Mouse (Mus musculus) stomach, embryonic 16.5 days (tissue): ENCODE measurements around the gene Hoxa6. TPM values are rescaled to one million over a fixed set of nuclear protein-coding genes. Genes with fewer than 3 reads are reported as not detected.

Source experiments
- ATAC-seq: fragments of 200-750 bp; cut with Nextera tagmentation; 2 replicates; pipeline ENCODE4 v1.8.0; 2017; ENCODE audit warnings: moderate number of reproducible peaks, moderate TSS enrichment; ENCODE audit not compliant: insufficient read depth, low FRiP score
- H3K27ac ChIP-seq: fragments of 300-500 bp; sonication (generic); 2 replicates; pipeline ENCODE4 v1.5.1; 2014; ENCODE audit warnings: low read length
- H3K27me3 ChIP-seq: fragments of 300-500 bp; sonication (generic); 2 replicates; pipeline ENCODE4 v1.6.1; 2014; ENCODE audit warnings: low read length, control low read depth, mixed read lengths; ENCODE audit not compliant: control insufficient read depth, insufficient read depth
- H3K36me3 ChIP-seq: fragments of 300-500 bp; sonication (generic); 2 replicates; pipeline ENCODE4 v1.6.1; 2014; ENCODE audit warnings: low read length; ENCODE audit not compliant: control insufficient read depth, insufficient read depth
- H3K4me1 ChIP-seq: fragments of 300-500 bp; sonication (generic); 2 replicates; pipeline ENCODE4 v1.6.1; 2014; ENCODE audit warnings: low read length, control low read depth, mixed read lengths; ENCODE audit not compliant: control insufficient read depth, insufficient read depth
- H3K4me2 ChIP-seq: fragments of 300-500 bp; sonication (generic); 2 replicates; pipeline ENCODE4 v1.6.1; 2014; ENCODE audit warnings: low read depth, low read length, mixed read lengths
- H3K4me3 ChIP-seq: fragments of 300-500 bp; sonication (generic); replicated peaks from 2 replicates; pipeline ENCODE4 v1.5.1; 2014; ENCODE audit warnings: mild to moderate bottlenecking, low read length
- H3K9ac ChIP-seq: fragments of 300-500 bp; sonication (generic); 2 replicates; pipeline ENCODE4 v1.6.1; 2014; ENCODE audit warnings: low read length
- H3K9me3 ChIP-seq: fragments of 300-500 bp; sonication (generic); replicated peaks from 2 replicates; pipeline ENCODE4 v1.6.1; 2016; ENCODE audit warnings: low read length, control low read depth; ENCODE audit not compliant: control insufficient read depth
- WGBS: fragments of 180-500 bp; shearing (Covaris S2); extraction: QIAGEN DNeasy Blood & Tissue Kit; methylation state at CpG from one replicate; pipeline ENCODE4 v1.1.7; 2014; 5-methylcytosine and 5-hydroxymethylcytosine counted together
- polyA plus RNA-seq: library from polyadenylated mRNA; unstranded; fragments of >200 nt; fragmentation: Nextera tagmentation; extraction: Ambion mirVana; gene quantifications from 2 replicates; pipeline ENCODE4 v1.2.1, GENCODE M21; 2015

The Hoxa6 gene
- polyA plus RNA-seq, 1 experiment from 2014 or later: 1.3 TPM

- ATAC-seq: peak; percentile 1; the same call in 1 of the 2 replicates
- 11% methylated on average over 17 of the region's 17 CpGs for WGBS
- peak overlapping the region; percentile 65 for H3K4me2 ChIP-seq
- H3K36me3 ChIP-seq: no peaks in the 10 kb centered on the region
- peak overlapping the region; percentile 94 for H3K27ac ChIP-seq
- no peaks in the 10 kb centered on the region for H3K27me3 ChIP-seq
- H3K9ac ChIP-seq: peak overlapping the region; percentile 81
- H3K9me3 ChIP-seq: no peaks in the 10 kb centered on the region
- peak overlapping the region; percentile 61 for H3K4me3 ChIP-seq
- H3K4me1 ChIP-seq: peaks cover 23% of the 10 kb centered on the region
These were observed 45.0 kb downstream of the Hoxa6 start for GRCm38 (mm10) chr6:52163366-52164031.

GRCm38 (mm10) chr6:52162611-52163365 is 45.7 kb downstream of the Hoxa6 start:
- Histone ChIP-seq H3K27ac (peak overlapping the region; percentile 94), H3K4me3 (peak overlapping the region; percentile 61), H3K4me2 (peak overlapping the region; percentile 65), H3K4me1 (peaks cover 23% of the 10 kb centered on the region), H3K9me3 (no peaks in the 10 kb centered on the region), H3K36me3 (no peaks in the 10 kb centered on the region), H3K27me3 (no peaks in the 10 kb centered on the region), H3K9ac (peak overlapping the region; percentile 81)
- 17% methylated on average over 14 of the region's 14 CpGs for WGBS
- no peak for ATAC-seq

GRCm38 (mm10) chr6:52162093-52162380 is 46.5 kb downstream of the Hoxa6 start:
- no peaks in the 10 kb centered on the region for H3K36me3 ChIP-seq
- peak overlapping the region; percentile 55 for H3K9ac ChIP-seq
- no peaks in the 10 kb centered on the region for H3K27me3 ChIP-seq
- no peak for ATAC-seq
- no peaks in the 10 kb centered on the region for H3K9me3 ChIP-seq
- peak overlapping the region; percentile 65 for H3K4me2 ChIP-seq
- H3K4me1 ChIP-seq: peaks cover 23% of the 10 kb centered on the region
- WGBS: 23% methylated on average over 1 of the region's 1 CpGs
- H3K4me3 ChIP-seq: peak overlapping the region; percentile 35
- H3K27ac ChIP-seq: peak overlapping the region; percentile 64

- 16% methylated on average over 8 of the region's 8 CpGs for WGBS
These were observed 47.0 kb downstream of the Hoxa6 start for GRCm38 (mm10) chr6:52161336-52162092.

GRCm38 (mm10) chr6:52160511-52161335 is 47.8 kb downstream of the Hoxa6 start:
- peak overlapping the region; percentile 82 for H3K4me3 ChIP-seq
- H3K36me3 ChIP-seq: no peaks in the 10 kb centered on the region
- peak overlapping the region; percentile 90 for H3K9ac ChIP-seq
- WGBS: 7% methylated on average over 30 of the region's 30 CpGs
- peak overlapping the region; percentile 97 for H3K27ac ChIP-seq
- peaks cover under 1% of the 10 kb centered on the region; the same call in 1 of the 2 replicates for H3K27me3 ChIP-seq
- peak; percentile 14; the same call in 1 of the 2 replicates for ATAC-seq
- H3K4me2 ChIP-seq: peak overlapping the region; percentile 65
- H3K9me3 ChIP-seq: no peaks in the 10 kb centered on the region
- peaks cover 23% of the 10 kb centered on the region for H3K4me1 ChIP-seq

More at GRCm38 (mm10) chr6:52161336-52162092, 47.0 kb downstream of the Hoxa6 start:
- Histone ChIP-seq H3K4me3 (peak overlapping the region; percentile 82), H3K4me2 (peak overlapping the region; percentile 65), H3K27ac (peak overlapping the region; percentile 97), H3K27me3 (no peaks in the 10 kb centered on the region; the same call in 1 of the 2 replicates), H3K9ac (peak overlapping the region; percentile 90), H3K9me3 (no peaks in the 10 kb centered on the region), H3K36me3 (no peaks in the 10 kb centered on the region), H3K4me1 (peaks cover 23% of the 10 kb centered on the region)
- ATAC-seq: no peak

- peak overlapping the region; percentile 65 for H3K4me2 ChIP-seq
- peak overlapping the region; percentile 97 for H3K27ac ChIP-seq
- peaks cover 6% of the 10 kb centered on the region; the same call in 1 of the 2 replicates for H3K27me3 ChIP-seq
- H3K9me3 ChIP-seq: no peaks in the 10 kb centered on the region
- H3K4me1 ChIP-seq: peaks cover 23% of the 10 kb centered on the region
- peak overlapping the region; percentile 90 for H3K9ac ChIP-seq
- WGBS: 9% methylated on average over 9 of the region's 9 CpGs
- H3K36me3 ChIP-seq: no peaks in the 10 kb centered on the region
- H3K4me3 ChIP-seq: peak overlapping the region; percentile 82
- ATAC-seq: no peak
These were observed 48.5 kb downstream of the Hoxa6 start for GRCm38 (mm10) chr6:52159979-52160378.

GRCm38 (mm10) chr6:52159164-52159761 is 49.3 kb downstream of the Hoxa6 start:
- Histone ChIP-seq H3K4me2 (peak overlapping the region; percentile 65), H3K27ac (peak overlapping the region; percentile 97), H3K9ac (peak overlapping the region; percentile 90), H3K9me3 (no peaks in the 10 kb centered on the region), H3K4me3 (peak overlapping the region; percentile 82), H3K36me3 (no peaks in the 10 kb centered on the region), H3K27me3 (peaks cover 6% of the 10 kb centered on the region; the same call in 1 of the 2 replicates), H3K4me1 (peaks cover 23% of the 10 kb centered on the region)
- ATAC-seq: peak; percentile 18; the same call in 1 of the 2 replicates
- 10% methylated on average over 12 of the region's 12 CpGs for WGBS
